Mouse (Mus musculus) kidney, adult 9 months (tissue): Measurements from ENCODE around the gene Otulin.

ENCODE experiments used
- DNase-seq: peaks from one replicate; pipeline ENCODE4 v3.0.0; 2022

Otulin gene

DNA sequence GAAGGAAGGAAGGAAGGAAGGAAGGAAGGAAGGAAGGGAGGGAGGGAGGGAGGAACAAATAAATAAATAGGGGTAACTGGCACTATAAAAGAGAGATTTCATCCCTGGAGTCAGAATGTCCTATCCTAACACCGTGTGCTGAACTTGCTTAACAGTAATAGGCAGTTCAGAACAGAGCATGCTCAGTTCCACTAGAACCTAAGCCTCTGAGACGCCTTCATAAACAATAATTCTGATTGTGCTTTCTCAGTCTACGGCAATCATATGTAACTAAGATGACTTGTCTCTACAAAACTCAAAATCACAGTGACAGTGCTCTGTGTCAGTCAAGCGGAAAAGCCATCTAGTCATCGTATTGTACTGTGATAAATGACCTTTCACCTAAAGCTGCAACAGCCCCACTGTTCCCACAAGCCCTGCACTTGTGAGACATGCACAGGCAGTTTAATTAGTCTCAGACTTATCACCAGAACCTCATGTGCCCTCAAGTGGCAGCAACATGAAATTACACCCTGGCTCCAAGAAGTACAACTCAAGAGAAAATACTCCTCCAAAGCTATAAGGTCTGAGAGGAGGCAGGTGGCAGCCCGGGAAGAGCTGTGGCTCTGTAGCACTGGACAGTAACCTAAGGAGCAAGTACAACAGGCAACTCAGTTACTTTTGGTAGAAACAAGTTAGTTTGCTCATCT lies 17.8 kb downstream of the Otulin start:
- peak; percentile 75 for DNase-seq

DNA sequence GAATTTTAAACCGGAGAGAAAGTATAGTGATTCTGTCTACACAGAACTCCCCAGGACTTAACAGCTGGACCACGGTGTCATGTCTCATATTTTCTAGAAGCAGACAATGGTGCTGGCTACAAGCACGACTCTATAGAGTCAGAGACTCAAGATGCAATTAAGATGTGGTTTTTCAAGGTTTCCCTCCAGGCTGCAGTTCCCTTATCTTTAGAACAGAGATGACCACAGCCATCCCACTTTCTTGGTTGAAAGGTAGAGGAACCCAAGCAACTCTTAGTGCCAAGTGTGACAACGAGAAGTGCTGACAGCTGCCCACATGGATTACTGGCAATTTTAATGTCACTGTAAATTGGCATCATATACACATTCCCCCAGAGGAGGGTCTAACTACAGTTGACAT lies 20.9 kb downstream of the Otulin start:
- DNase-seq, result no peak

DNA sequence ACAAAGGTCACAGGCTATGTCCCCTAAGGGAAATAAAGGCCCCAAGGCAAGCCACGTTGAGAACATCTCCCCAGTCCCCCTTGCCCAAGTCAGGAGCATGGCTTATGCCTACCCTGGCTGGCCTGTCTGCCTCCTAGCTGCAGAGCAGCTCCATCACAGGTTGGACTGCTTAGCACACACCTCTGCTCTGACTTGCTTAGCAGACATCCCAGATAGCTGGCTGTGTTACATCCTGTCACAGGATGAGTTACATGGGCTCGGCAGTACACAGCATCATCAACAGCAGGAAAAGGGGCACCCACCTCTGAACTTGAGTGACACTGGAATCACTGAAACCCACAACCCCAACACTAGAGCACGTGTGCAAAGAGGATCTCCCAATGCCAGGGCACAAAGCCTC lies 25.2 kb downstream of the Otulin start:
- DNase-seq, result no peak

DNA sequence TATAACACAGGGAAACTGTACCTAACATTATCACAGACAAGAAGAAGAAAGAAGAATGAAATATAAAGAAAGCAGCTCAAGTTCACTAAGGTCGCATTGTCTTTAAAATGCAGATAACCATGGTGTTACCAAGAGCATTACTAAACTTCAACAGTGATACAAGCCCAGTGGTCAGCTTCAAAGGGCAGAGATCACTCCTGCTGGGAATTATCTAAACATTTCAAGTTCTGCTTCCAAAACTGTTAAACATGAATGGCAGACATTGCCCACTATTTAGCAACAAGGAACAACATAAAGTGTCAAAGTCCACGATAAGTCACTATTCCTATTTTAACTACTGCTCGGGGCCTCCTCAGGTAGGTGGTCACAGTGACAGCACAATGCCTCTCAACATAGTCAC lies 25.9 kb downstream of the Otulin start:
- no peak for DNase-seq

DNA sequence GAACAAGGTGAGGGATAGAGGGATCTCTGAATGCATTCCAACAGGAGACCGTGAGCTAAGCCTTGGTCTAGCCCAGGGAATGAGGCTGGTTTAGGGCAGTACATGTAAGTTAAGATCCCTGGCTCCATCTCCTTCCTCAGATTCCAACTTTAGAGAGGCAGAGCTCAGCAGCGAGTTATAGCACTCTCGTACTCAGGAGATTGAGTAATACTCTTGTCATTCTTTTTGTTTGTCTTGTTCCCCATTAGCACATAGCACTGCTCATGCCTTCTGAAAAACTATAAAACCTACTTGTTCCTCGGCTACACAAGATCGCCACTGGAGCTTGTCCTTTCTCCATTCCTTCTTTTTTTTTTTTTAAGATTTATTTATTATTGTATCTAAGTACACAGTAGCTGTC lies 30.0 kb downstream of the Otulin start:
- no peak for DNase-seq

DNA sequence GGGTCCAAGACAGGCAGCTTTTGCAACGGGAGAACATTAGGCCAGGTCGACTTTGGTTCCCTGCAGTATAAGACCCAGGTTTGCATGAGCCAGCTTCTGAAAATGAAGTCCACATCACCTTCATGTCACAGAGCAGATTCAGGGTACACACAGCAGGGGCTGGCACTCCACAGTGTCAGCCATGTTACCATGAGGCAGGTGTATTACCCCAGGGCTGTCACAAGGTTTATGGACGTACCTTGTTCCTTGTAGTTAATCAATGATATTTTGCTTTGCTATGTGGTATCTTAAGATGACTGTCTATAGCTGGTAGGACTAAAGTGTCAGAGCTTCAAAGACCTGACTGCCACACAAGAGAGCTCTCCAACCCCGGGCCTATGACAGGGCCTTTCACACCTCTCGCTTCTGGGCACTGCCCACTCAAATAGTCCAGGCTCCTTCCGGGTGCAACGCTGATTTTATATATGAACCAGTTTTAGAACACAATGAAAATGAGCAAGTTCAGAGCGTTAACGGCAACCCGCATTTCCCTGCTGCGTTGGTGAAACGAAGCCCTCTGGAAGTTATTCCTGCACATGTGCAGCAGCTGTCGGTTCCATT lies 31.6 kb downstream of the Otulin start:
- no peak for DNase-seq

DNA sequence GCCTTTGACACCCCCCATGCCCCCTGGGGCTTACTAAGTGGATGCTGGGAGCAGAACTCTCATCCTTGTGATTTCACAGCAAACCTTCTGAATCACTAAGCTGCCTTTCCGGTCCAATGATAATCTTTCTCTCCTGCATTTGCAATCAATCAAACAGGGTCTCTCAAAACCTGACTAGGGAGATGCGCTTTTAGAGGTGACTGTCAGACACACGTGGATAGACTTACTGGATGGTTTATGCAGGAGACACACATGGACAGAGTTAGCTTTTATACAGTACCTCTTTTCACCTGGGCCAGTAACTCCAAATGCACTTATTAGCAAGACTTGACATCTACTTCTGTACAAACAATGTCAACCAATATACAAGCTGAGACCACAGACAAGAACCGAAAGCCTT lies 33.0 kb downstream of the Otulin start:
- DNase-seq, result no peak

DNA sequence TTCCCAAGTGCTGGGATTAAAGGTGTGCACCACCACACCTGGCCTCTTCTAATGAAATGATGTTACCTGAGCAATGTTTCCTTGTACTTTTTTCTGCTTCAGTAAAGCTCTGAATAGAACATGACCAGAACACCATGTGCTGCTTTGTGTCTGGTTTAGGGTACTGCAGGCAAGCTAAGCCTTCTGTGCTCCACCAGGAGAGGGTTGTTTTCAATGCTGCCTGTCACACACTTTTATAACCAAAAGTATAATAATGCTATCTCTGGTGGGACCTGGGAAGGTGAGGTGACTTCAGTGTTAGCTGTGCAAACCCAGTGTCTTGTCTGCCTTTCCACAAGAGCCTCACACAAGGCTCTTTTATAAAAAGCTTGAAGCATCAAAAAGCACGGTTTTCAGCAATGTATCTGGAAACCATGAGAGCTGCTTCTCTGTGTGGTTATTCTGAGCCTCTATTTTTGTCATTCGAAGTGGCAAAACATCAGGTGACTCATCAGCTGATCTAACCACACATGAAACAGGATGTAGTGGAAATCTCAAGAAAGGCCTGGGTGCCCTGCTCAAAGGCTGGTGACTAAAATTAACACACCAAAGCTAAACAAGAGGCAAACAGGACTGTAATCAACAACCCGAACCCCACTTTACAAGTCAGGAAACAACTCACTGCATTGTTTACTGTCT lies 33.9 kb downstream of the Otulin start:
- peak; percentile 39 for DNase-seq

DNA sequence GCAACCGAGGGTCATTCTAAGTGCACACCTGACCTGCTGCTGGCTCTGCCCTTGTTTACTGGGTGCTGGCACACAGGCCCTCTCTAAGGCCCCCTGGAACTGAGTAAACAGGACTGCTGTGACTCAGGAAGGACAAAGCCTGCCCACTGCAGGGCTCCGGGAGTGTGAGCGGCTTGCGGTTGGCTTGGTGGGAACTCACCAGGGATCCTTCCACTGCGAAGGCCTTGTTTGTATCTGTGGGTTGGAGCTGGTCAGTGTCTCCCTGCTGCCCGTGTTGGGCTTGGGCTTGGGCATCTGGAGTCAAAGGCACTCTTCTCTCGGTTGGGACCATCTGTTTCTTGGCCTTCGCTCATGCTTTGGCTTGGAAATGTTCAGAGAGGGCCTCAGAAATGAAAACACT lies 34.9 kb downstream of the Otulin start:
- DNase-seq, result no peak

DNA sequence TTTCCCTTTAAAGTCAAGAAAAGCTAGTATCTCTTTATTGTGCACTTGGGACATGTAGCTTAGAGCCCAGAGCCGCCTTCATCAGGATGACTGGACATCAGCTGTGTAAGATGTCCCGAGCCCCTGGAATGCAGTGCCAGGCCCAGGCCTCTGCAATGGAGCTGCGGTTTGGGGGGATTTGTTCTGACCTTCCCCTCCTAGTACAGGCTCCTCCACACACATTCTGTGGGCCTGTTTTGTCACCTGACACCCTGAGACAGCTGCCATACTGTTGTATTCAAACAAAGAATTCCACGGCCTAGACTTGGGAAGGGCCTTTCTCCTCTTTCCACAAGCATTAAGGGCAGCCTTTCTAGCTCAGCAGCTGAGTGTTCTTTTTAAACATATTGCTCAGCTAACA lies 35.5 kb downstream of the Otulin start:
- no peak for DNase-seq

DNA sequence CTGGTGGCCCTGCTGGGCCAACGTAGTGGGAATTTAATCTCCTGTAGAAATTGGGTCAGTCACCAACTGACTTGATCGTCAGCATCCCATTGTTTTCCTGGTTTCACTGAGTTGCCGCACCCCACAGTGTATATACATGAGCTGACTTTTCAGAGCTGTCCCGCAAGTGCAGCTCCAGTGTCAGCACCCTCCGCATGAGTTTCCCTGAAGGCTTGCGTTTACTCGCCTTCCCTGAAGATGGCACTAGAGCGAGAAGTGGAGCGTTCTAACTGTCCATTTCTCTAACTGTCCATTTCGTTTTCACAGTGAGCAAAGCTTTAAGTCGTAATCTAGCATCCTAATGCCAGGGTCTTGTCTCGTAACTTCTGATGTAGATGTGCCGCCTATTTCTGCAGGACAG lies 36.8 kb downstream of the Otulin start:
- DNase-seq, result peak; percentile 23

DNA sequence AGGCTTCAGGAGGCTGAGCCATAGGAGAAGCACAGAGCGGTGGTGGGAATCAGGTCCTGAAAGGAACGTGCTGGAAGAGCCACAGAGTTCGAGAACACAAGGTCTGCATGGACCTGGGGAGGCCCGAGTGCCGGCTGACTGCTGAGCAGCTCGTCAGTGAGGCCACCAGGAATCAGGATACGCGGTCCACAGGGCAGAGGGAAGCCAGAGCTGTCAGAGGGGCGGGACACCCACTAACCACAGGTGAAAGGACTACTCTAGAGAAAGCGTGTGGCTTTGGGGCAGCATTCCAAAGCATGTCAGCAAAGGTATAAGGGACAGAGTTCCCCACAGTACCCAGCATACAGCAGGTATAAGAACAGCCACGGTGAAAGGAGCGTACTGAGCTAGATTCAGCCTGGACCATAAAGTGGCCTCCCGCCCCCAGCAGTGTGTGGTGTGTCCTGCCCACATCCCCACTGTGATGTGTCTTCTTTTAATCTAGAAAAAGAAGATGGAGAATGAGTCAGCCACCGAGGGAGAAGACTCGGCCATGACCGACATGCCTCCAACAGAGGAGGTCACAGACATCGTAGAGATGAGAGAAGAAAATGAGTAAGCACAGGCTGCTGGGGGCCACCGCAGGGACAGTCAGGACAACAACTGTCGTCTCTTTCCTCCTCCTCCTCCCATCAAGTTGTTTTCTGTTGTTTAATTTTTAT lies 37.7 kb downstream of the Otulin start:
- DNase-seq, result no peak

DNA sequence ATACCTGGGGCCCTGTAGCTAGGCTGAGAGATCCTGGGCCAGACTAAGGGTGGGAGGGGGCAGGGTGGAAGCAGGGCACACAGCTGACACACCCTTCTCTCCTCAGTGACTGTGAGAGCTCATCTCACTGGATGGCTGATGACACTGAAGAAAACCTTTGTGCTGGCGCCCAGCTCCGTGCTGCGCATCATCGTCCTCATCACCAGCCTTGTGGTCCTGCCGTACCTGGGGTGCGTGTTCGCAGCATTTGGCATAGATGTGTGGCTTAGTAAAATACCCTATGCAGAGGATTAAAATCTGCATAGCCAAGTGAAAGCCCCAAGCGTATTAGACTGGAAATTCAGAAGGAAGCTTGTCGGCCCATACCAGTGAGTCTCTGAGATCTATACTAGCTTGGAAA lies 39.7 kb downstream of the Otulin start:
- no peak for DNase-seq

DNA sequence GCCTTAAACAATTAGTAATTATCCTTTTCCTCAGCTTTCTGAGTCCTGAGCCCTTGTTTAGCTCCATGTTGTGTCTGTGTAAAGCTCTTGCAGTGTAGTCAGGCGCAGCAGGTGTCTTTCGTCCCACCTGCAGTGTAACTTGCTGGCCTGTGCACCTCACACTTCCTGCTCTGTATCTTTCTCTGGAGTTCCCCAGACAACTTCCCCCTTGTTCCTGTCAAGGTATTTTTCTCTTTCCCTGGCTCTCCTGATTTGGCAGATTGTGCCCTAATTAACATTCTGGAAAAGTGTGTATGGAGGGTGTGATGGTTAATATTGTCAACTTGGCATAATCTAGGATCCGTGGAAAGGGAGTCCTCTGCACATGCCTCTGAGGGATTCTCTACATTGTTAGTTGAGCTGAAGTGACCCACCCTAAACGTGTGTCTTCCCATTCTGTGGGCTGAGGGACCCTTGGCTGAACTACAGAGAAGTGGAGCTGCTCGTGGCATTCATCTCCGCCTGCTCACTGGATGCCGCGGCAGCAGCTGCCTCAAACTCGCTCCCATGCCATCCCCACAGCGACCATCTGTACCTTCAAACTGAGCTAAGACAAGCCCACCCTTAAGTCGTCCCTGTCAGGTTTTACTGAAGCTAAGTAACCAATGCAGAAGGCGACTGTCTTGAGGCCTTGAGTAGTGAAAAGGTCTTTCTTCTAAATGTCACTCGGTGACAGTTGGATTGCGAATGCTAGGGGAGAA lies 42.2 kb downstream of the Otulin start:
- no peak for DNase-seq

DNA sequence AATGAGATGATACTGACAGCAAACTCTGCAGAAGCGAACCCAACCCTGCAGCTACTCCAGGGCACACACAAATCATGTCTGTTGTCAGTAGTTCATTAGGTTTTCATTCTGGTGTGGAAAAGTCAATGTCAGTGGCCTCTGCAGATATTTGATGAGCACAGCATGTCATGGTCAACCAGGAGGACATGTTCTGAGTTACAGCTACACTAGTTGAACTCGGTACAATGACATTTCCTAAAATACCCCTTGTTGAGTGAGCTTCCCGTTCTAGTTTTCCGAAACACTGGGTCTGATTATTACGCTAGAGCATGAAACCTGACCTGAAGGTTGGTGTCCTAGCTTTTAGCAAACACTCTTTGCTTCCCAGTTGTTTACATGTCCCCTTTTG lies 44.4 kb downstream of the Otulin start:
- DNase-seq, result peak; percentile 28

DNA sequence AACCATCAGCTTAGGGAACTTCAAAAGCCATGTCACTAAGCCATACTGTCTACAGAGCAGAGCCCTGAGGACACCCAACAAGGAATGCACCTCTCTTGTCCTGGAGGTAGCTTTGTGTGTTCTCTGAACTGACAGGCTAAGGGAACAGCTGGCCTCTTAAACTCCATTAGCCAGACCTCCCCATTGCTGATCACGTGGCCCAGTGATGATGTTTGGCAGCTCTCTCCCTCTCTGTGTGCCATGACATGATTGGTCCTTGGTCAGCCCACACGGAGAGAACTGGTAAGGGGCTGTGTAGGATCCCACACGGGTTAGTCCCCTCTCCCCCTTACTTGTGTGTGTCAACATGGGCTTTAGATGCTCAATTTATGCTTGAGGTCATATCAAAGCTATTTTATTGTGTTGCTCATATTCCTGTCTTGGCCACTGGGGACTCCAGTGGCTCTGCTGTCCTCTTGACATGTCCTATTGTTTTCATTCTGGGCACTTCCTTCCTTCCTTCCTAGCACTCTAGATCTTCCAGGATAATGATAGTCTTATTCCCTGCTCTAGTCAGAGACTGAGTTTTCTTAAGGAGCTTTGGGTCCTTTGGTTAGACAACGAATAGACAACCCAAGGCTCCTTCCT lies 44.9 kb downstream of the Otulin start:
- DNase-seq, result no peak

DNA sequence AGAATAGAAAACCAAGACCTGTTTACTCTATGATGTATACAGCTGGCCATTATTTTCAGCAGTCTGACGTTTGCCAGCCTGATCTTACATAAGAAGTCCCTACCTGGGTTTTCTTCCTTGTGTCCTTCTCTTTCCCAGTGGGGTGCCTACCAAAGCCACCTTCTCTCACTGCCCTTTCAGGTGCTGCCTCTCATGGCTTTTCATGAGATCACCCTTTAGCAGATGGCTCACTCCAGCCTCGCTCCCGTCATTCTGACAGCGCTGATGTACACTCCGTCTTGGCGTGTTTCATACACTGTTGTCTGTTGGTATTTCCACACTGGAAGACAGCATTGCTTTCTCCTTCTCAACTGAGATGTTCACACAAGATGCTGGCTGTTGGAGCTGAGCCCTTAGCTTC lies 46.9 kb downstream of the Otulin start:
- DNase-seq, result no peak

DNA sequence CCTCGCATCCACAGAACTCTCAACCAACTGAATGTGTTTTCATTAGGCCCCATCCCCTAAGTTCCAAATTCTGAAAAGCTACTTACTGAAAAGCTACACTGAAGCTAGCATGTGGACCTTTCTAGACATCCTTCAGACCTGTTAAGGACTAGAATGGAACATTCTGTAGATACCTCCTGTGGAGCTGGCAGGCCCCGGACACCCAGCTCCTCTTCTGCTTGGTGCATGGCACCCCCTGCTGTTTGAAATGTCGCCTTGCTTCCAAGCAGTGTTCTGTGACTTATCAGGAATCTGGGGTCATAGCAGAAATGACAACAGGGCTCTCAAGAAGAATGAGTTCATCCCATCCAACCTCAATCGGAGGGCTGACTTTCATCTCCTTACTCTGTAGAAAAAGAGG lies 47.5 kb downstream of the Otulin start:
- DNase-seq, result peak; percentile 48

DNA sequence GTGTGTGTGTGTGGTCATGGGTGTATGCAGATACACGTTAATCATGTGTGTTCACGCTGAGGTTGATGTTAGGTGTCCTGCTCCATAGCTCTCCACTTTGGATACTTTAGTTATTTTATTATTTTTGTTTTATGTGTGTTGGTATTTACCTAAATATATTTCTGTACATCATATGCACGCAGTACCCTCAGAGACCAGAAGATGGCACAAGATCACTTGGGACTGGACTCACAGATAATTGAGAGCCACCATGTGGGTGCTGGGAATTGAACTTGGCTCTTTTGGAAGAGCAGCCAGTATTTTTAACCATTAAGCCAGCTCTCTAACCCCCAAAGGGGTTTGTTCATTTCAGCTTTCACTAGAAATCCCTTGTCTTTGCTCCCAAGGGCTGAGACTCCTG lies 48.1 kb downstream of the Otulin start:
- DNase-seq, result peak; percentile 27

DNA sequence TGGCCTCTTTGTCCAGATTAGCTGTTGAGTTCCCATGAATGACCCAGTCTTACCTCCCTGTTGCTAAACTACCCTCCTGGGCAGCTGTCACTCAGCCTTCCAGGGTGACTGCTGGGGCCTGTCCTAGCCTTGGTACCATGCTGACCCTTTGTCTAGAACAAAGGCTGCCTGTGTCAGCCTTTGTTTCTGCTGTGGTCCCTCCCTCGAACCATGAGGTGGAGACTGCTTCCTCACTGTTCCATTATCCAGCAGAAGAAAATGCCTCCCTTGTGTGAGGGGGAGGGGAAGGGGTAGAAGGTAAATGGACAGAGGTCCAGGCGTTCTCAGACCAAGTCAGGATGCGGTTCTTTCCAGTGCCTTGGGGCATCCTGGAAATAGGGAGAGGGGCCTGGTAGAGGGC lies 48.9 kb downstream of the Otulin start:
- DNase-seq, result no peak

DNA sequence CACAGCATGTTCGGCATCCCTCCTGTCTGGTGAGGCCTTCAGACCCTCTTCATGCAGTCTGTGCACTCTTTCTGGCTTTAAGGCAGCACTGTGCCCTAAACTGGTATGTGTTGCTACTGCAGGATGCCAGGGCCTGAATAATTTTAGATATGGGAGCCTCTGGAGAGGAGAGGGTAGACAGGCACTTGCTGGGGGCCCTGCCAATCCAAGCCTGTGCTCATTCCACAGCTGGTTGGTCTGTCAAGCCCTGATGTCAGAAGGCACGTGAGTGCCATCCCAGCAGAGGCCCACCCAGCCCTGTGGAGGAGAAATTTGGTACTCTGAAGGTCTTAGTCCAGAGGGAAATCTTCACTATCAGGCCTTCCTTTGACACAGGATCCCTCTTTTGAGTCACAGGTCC lies 49.7 kb downstream of the Otulin start:
- no peak for DNase-seq

DNA sequence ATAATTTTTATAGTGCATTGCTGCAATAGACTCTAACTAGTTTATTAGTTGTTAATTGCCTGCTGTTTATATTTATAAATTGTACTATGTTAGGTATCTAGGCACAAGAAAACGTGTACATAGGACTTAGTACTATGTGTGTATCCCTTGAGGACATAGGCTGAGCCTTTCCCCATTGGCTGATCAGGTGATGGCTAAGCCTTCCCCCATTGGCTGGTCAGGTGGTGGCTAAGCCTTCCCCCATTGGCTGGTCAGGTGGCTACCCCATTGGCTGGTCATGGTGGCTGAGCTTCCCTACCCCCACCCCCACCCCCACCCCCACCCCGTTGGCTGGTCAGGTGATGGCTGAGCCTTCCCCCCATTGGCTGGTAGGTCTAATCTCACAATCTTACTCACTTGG lies 50.6 kb downstream of the Otulin start:
- DNase-seq, result no peak

DNA sequence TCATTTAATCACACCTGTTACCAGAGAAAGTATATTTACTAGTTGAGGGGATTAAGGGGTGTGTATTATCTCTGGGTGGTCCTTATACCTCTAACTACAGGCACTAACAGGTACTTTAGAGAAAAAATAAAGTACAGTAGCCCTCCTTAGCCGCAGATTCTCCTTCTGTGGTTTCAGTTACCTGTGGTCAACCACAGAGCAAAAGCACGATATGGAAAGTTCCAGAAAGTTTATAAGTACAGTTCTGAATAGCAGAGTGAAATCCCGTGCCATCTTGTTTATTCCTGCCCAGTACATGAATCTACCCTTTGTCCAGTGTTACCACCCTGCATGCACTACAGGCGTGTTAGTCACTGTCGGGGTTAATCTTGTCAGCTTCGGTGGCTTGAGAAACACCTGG lies 51.6 kb downstream of the Otulin start:
- no peak for DNase-seq
